Mouse (Mus musculus) spleen, adult 10 weeks (tissue): ENCODE data around the gene Dmrtc1c1. TPM values are rescaled to one million over a fixed set of nuclear protein-coding genes. Genes with fewer than 3 reads are reported as not detected.

Experiments
- polyA plus RNA-seq: library from polyadenylated mRNA; stranded (reverse); fragments of 350-450 nt; fragmentation: Illumina TruSeq; extraction: RNeasy Lipid Tissue Mini Kit (QIAGEN cat#74804); gene quantifications from one replicate; pipeline ENCODE4 v1.2.3, GENCODE M21; 2015; ENCODE audit warnings: low replicate concordance; ENCODE audit not compliant: insufficient read depth

The Dmrtc1c1 gene
- not detected for polyA plus RNA-seq

DNA sequence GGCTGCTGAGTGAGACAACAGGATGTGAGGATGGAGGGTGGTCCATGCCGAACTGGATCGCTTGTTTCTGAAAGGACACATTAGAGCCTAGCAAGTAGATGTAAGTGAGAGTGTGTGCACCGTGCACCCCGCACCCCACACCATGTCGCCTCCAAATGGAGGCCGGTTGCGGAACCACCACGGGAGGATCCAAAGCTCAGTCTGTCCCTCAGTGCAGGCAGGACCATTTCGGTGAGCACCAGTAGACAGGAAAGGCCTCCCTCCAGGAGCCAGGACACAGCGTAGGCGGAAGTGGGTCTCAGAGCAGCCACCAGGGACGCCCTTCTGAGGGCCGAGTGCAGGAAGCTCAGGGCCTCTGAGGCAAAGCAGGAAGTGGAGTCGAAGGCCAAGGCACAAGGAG, at the start of gene Dmrtc1c1:
Dmrtc1c1 (plus strand) TSS at position 301 of the 400 bp plus-strand sequence.

DNA sequence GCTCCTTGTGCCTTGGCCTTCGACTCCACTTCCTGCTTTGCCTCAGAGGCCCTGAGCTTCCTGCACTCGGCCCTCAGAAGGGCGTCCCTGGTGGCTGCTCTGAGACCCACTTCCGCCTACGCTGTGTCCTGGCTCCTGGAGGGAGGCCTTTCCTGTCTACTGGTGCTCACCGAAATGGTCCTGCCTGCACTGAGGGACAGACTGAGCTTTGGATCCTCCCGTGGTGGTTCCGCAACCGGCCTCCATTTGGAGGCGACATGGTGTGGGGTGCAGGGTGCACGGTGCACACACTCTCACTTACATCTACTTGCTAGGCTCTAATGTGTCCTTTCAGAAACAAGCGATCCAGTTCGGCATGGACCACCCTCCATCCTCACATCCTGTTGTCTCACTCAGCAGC, 51.8 kb downstream of the Dmrtc1c1 start, which contains the start of gene Dmrtc1c2:
Dmrtc1c2 (minus strand) TSS at position 101 of the 400 bp plus-strand sequence.

Other genes with a start within 250 kb of the Dmrtc1c1 start
- gene Phka1, start 158.7 kb upstream of the Dmrtc1c1 start, polyA plus RNA-seq: 10.2 TPM
- not detected for gene Gm3880, start 116.0 kb upstream of the Dmrtc1c1 start, polyA plus RNA-seq
- gene Gm9112, start 95.3 kb upstream of the Dmrtc1c1 start, polyA plus RNA-seq: not detected
- not detected for gene Dmrtc1b, start 95.1 kb upstream of the Dmrtc1c1 start, polyA plus RNA-seq
- not detected for gene Dmrtc1c2, start 51.7 kb downstream of the Dmrtc1c1 start, polyA plus RNA-seq
- not detected for gene 1700031F05Rik, start 65.0 kb downstream of the Dmrtc1c1 start, polyA plus RNA-seq
- not detected for gene Dmrtc1a, start 105.7 kb downstream of the Dmrtc1c1 start, polyA plus RNA-seq
- not detected for gene 1700011M02Rik, start 105.9 kb downstream of the Dmrtc1c1 start, polyA plus RNA-seq
- not detected for gene 1700018G05Rik, start 125.4 kb downstream of the Dmrtc1c1 start, polyA plus RNA-seq